Mouse (Mus musculus) heart, postnatal 14 days (tissue): ENCODE data around the gene Snph. TPM values are rescaled to one million over a fixed set of nuclear protein-coding genes. Genes with fewer than 3 reads are reported as not detected.

Source experiments
- DNase-seq, 2 experiments: peaks; one replicate each; pipeline ENCODE4 v3.0.0; 2021 to 2022
- intact Hi-C: fragments of 180-260 bp; cut with DNase I; formaldehyde crosslinking; loops from one replicate; pipeline ENCODE4 v1.15.1; 2025
- total RNA-seq, 2 experiments: library from RNA; stranded (reverse); gene quantifications; 2 replicates each; pipeline ENCODE4 v1.2.3; 2021

Snph gene
- total RNA-seq, 2 experiments from 2014 or later, result 3.6 to 3.7 TPM

DNA sequence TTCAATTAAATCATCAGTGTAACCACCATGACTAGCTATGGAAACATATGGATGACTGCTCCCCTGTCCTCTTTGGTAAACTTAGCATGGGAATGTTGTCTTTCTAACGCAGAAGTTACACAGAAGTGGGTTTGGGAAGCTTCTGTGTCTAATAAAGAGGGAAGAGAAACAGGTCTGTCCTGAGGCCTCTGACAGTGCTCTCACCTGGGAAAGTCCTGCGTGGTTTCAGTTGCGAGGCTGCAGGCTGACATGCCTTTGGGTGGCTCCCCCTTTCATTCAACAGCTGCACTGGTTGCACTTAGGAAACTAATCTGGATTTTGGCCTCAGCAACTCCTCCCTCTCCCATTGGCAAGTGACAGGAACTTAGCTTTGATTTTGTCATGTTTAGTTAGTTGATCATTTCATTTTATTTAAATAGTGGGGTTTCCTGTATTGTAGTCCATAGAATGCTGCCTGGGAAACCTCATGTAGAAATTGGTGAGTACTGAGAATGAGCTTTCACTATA lies 82.7 kb downstream of the Snph start:
- no peak for DNase-seq
- intact Hi-C loops, result no loop called here

DNA sequence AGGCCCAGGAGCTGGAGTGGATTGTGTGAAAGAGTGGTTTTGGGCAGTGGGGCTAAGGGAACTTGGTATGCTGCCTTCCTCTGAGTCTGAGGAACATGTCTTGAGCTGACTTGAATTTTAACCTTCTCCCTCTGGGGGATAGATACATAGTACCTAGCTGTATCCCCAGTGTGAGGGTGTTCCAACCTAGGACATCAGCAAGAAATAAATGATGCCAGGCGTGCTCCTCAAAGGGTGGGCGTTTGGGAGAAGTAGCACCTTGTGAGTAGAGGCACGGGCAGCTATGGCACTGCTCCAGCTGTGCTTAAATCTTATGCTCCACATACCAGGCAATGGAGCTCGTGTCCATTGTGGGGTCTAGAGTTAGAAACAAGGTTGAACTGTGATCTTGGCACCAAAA lies 85.8 kb downstream of the Snph start:
- intact Hi-C loops, result no loop called here
- no peak for DNase-seq

DNA sequence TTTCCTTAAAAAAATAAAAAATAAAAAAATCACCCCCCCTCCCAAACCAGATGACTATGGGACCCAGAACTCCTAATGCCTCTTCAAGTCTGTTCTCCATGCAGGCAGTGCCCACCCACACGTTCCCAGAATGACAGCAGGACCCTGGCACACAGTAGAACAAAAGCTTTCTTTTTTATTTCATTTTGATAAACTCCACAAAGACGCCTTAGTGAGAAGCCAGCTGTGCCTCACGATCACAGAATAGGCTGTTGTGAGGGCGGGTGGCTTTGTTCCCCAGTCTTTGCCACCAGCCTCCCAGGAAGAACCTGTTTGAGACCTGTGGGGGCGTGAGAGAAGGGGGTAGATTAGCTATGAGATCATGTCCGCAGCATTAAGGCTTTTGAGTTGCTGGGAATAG lies 87.7 kb downstream of the Snph start:
- intact Hi-C loops, result loop anchor here (5.0 kb wide), 1 partner anchor 52 kb away; the partner anchor contains the start of gene Nsfl1c
- DNase-seq, result no peak

DNA sequence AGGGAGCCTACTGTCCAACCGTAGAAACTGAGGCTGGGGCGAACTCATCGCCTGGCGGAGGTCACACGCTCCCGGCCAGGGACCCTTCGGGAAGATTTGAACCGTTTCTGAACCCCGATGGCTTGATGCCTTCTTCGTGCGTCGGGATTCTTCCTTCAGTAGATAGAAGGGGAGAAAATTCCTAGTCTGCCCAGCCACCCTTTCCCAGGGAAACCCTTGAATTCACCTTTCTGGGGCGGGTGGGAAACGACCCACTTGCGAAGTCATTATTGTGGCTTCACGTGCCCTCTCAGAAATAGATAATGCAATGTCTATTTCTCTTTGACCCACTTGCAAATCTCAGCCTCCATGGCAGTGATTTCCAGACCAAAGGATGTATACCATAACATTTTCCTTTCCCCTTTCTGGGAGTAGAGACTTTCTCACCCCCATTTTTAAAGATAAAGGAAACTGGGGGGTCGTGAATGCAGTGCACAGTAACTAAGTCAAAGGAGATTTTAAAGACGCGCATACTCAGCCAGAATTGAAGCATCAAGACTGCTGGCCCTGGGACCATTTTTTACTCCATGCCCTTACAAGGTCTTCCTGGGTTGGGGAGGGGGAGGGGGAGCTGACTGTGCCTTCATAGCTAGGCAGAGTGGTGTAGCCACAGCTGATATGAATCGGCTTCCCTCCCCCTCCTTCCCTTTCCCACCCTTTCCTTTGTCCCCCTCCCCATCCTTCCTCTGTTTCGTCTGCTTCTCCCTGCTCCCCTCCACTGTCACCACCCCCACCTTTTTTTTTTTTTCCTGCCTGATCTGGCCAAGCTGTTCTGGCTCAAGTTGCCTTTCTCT lies 89.1 kb downstream of the Snph start:
- peak; percentile 61 for DNase-seq

DNA sequence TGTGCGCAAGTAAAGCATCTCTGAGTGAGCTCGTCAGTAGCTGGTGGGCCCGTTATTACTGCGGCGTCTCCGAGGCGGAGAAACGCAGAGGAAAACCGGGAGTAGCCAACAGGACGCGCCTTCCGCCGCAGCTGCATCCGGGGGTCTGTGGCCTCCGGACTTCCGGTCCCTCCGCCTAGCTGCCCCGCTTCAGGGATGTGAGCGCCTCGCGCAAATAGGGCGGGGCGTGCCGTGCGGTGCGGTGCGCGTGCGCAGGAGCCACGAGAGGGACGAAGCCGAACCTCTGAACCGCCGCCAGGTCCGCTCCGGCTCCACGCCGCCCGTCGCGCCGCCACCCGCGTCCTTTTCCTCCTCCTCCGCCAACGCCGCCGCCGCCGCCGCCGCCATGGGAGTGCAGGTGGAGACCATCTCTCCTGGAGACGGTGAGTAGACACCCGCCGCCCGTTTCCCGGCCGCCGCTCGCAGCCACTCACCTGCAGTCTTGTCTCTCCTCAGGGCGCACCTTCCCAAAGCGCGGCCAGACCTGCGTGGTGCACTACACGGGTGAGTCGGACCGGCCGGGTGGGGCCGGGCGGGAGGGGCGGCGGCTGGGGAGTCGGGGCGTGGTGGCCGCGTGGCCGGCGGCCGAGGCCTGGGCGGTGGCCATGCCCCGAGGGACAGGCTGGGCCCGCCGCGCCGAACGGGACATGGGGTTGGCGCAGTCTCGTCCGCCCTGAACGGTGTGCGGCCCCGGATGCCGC lies 89.9 kb downstream of the Snph start, which contains the start of gene Fkbp1a:
Gene Fkbp1a (plus strand): TSS at position 161 of the 740 bp plus-strand sequence.
- intact Hi-C loops, result loop anchor here (5.0 kb wide), 1 partner anchor 50 kb away; the partner anchor contains the start of gene Nsfl1c
- DNase-seq, result peak; percentile 98 to 99

More for the DNA sequence above, 89.1 kb downstream of the Snph start:
- intact Hi-C loops, result loop anchor here (5.0 kb wide), 1 partner anchor 51 kb away; the partner anchor contains the start of gene Nsfl1c

Other genes starting within 250 kb of the Snph start
- not detected for gene 4921509C19Rik, start 156.4 kb downstream of the Snph start, total RNA-seq
- gene Nsfl1c, start 138.4 kb downstream of the Snph start, total RNA-seq, result 10 to 100 TPM; 77.9 to 78.7 TPM
- 100 to 1,000 TPM; 279 to 287 TPM for gene Fkbp1a, start 90.1 kb downstream of the Snph start, total RNA-seq
- gene Sdcbp2, start 60.0 kb downstream of the Snph start, total RNA-seq, result 1 to 10 TPM; 1.6 to 2.4 TPM
- gene Rad21l, start 35.9 kb upstream of the Snph start, total RNA-seq, result not detected
- 1 to 10 TPM; 4.1 to 4.5 TPM for gene Tmem74b, start 69.4 kb upstream of the Snph start, total RNA-seq
- gene Psmf1, start 111.6 kb upstream of the Snph start, total RNA-seq, result 10 to 100 TPM; 25.7 to 26.3 TPM
- not detected for gene Rspo4, start 210.3 kb upstream of the Snph start, total RNA-seq